Mouse (Mus musculus) gastrocnemius, adult 2 months (tissue): ENCODE measurements at regions not wholly inside any gene's neighbourhood (a gene's known extent, or its start where the extent isn't known, plus 50 kb on each side); places are given as distances from the start of the nearest gene placed in this dataset.
"Not testable (repeated sequence)": the region's sequence is repeated elsewhere in the genome, so short reads cannot be mapped to it uniquely, and the experiment has no call there.

Experiments used
- DNase-seq: peaks from one replicate; pipeline ENCODE4 v3.0.0; 2022
- H3K27ac ChIP-seq: fragments of 200-600 bp; 2 replicates; pipeline ENCODE4 v1.8.1; 2022; ENCODE audit warnings: mild to moderate bottlenecking
- H3K4me3 ChIP-seq: fragments of 200-600 bp; 2 replicates; pipeline ENCODE4 v1.8.1; 2022; ENCODE audit warnings: mild to moderate bottlenecking, moderate library complexity
- CTCF ChIP-seq: fragments of 200-600 bp; IDR thresholded peaks from 2 replicates; pipeline ENCODE4 v1.8.1; 2022; ENCODE audit warnings: antibody characterized with exemption, mild to moderate bottlenecking, moderate library complexity
- intact Hi-C: fragments of 180-260 bp; cut with DNase I; formaldehyde crosslinking; loops from one replicate; pipeline ENCODE4 v1.15.1; 2025

DNA sequence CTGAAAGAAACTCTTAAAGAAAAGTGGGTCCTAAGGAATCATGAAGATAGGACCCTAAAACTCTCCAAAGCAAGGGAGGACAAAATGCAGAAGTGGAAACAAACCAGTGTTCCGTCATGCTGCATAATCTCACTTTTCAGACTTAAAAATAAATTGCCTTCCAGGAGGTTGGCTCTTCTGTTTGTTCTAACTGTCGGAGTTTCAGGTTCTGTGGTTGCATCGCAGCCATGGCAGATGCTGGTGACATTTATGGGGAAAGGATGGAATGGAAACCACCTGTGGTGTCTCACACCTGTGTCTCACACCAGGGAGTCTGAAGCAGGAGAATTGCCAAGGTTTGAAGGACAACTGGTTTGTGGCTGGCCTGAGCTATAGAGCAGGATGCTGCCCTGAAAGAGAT lies 50.9 kb upstream of the Hivep1 start:
- DNase-seq, result no peak
- TF ChIP-seq CTCF, result no peak
- intact Hi-C loops, result no loop called here

GRCm38 (mm10) chr13:41997883-41998282 lies 53.9 kb upstream of the Hivep1 start:
- no peak for TF ChIP-seq CTCF
- peak; percentile 20 for DNase-seq
- Histone ChIP-seq H3K27ac (no peak overlapping the region), H3K4me3 (peak overlapping the region; percentile 43)
- intact Hi-C loops, result no loop called here

More for the DNA sequence above, 50.9 kb upstream of the Hivep1 start:
- Histone ChIP-seq H3K4me3 (no peak overlapping the region), H3K27ac (no peak overlapping the region)

- no peak for DNase-seq
- no peak for TF ChIP-seq CTCF
- intact Hi-C loops, result no loop called here
These were observed 57.7 kb upstream of the Hivep1 start for GRCm38 (mm10) chr13:41994126-41994525.

GRCm38 (mm10) chr13:41975918-41976317 lies 75.9 kb upstream of the Hivep1 start:
- H3K27ac ChIP-seq, result no peak overlapping the region
- intact Hi-C loops, result no loop called here
- no peak for TF ChIP-seq CTCF
- DNase-seq, result no peak
- no peak overlapping the region for H3K4me3 ChIP-seq

More at GRCm38 (mm10) chr13:41994126-41994525, 57.7 kb upstream of the Hivep1 start:
- Histone ChIP-seq H3K4me3 (no peak overlapping the region), H3K27ac (no peak overlapping the region)

GRCm38 (mm10) chr13:41962915-41963314 lies 88.9 kb upstream of the Hivep1 start:
- intact Hi-C loops, result no loop called here
- Histone ChIP-seq H3K4me3 (no peak overlapping the region), H3K27ac (no peak overlapping the region)
- no peak for TF ChIP-seq CTCF
- no peak for DNase-seq

DNA sequence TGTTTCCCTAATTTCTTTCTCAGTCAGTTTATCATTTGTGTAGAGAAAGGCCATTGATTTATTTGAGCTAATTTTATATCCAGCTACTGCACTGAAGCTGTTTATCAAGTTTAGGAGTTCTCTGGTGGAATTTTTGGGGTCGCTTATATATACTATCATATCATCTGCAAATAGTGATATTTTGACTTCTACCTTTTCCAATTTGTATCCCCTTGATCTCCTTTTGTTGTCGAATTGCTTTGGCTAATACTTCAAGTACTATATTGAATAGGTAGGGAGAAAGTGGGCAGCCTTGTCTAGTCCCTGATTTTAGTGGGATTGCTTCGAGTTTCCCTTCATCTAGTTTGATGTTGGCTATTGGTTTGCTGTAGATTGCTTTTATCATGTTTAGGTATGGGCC lies 90.9 kb upstream of the Hivep1 start:
- H3K4me3 ChIP-seq, DNase-seq, H3K27ac ChIP-seq, intact Hi-C loops: not testable (repeated sequence)

- intact Hi-C loops, result no loop called here
- DNase-seq, result peak; percentile 30
- Histone ChIP-seq H3K4me3 (no peak overlapping the region), H3K27ac (no peak overlapping the region)
- TF ChIP-seq CTCF, result no peak
These were observed 93.9 kb upstream of the Hivep1 start for GRCm38 (mm10) chr13:41957932-41958331.

DNA sequence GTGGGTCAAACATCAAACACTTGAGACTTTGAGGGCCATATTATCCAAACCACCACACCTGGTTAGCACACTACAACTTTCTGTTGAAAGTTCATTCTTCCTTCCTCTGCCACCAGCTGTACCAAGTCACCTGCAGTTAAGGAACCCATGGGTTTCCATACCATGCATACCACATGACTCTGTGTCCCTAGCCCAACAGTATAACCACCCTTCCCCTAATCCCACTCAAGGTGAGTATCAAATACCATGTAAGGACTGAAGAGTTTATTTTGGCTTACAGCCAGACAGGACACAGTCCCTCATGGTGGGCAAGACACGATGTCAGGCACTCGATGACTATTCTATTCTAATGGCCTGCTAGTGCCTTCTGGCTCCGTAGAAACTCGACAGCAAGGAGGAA lies 95.9 kb upstream of the Hivep1 start:
- Histone ChIP-seq H3K27ac (no peak overlapping the region), H3K4me3 (no peak overlapping the region)
- DNase-seq, result no peak
- intact Hi-C loops, result no loop called here
- no peak for TF ChIP-seq CTCF

DNA sequence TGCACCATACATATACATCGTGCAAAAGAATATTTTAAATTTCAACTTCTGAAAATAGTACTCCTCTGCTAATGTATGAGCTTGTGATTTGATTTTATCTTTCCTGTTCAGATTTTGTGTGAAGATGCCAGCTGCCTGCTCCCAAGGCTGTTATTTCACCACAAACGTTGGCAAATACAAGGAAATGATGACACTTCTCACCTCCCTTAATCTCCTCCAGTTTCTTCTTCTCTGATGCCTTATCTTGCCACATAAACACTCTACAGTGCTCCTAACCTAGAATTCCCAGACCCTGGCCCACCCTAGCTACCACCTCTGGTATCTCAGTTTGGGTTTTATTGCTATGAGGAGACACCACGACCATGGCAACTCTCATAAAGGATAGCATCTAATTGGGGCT lies 96.6 kb upstream of the Hivep1 start:
- H3K27ac ChIP-seq, result no peak overlapping the region
- no peak overlapping the region for H3K4me3 ChIP-seq
- DNase-seq, result no peak
- TF ChIP-seq CTCF, result no peak
- intact Hi-C loops, result no loop called here

- Histone ChIP-seq H3K27ac (no peak overlapping the region), H3K4me3 (no peak overlapping the region)
- no peak for TF ChIP-seq CTCF
- intact Hi-C loops, result no loop called here
- DNase-seq, result peak; percentile 48
These were observed 99.4 kb upstream of the Hivep1 start for GRCm38 (mm10) chr13:41952453-41952852.

DNA sequence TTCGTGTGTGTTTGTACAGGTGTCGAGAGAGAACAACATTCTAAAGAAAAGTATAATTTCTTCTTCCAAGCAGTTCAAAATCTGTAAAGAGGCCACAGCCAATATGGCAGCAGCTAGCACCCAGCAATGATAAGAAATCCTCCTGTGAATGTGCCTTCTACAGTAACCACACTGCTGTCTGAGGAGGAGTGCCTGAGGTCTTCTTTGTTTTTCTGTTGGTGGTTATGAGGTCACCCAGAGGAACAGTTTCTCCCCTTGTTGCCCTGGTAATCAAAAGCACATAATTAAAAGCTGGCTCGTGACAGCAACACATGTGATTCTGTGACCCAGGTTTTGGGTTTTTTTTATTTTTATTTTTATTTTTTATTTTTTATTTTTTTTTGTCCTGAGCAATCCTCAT lies 100.8 kb upstream of the Adtrp start:
- no peak overlapping the region for H3K4me3 ChIP-seq
- intact Hi-C loops, result no loop called here
- no peak for DNase-seq
- H3K27ac ChIP-seq, result no peak overlapping the region
- TF ChIP-seq CTCF, result no peak

DNA sequence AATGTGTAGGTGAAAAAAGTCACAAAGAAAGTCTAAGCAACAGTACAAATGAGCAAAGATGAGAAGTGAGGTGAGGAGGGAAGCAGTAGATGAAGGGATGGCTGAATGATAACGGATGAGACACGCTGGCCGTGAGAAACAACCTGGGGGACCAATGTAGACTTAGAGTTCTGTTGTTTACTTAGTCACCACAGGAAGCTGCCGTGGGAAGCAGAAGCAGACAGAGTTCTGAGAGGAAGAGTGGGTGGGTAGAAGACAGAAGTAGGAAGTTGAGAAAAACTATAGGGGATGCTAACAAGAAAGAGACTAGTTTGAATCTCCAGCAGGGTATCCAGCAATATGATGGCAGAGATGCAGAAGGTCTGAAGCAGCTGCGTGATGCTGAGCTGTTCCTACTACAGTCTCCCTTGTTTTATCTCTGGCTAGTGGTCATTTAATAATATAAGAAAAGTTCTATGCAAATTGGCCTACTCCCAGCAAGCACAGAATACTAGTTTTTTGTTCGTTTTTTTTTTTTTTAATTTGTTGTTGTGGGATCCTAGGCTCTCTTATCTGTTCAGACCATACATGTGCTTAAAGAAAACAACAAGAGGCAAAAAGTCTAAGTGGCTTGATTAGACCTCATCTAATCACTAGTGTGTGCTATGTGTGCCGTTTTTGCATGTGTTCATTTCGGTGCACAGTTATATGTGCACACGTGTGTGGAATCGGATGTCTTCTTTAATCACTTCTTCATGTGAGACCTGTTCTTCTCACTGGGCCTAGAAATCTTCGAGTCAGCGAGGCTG lies 85.0 kb upstream of the Adtrp start:
- no peak overlapping the region for H3K27ac ChIP-seq
- intact Hi-C loops, result no loop called here
- H3K4me3 ChIP-seq, result no peak overlapping the region
- TF ChIP-seq CTCF, result no peak
- DNase-seq, result no peak

GRCm38 (mm10) chr13:41929768-41930167 lies 82.3 kb upstream of the Adtrp start:
- TF ChIP-seq CTCF, result no peak
- Histone ChIP-seq H3K4me3 (no peak overlapping the region), H3K27ac (no peak overlapping the region)
- intact Hi-C loops, result no loop called here
- DNase-seq, result no peak

DNA sequence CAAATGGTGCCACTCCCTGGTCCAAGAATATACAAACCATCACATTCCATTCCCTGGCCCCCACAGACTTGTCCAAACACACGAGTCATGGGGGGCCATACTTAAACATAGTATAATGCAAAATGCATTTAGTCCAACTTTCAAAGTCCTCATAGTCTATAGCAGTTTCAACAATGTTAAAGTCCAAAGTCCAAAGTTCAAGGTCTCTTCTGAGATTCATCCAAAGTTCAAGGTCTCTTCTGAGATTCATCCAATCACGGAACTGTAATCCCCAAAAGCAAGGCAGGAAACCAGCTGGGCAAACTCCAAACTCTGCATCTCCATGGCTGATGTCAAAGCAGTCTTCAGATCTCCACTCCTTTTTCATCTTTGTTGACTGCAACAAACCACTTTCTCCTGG lies 78.4 kb upstream of the Adtrp start:
- H3K4me3 ChIP-seq, H3K27ac ChIP-seq, intact Hi-C loops, DNase-seq: not testable (repeated sequence)

DNA sequence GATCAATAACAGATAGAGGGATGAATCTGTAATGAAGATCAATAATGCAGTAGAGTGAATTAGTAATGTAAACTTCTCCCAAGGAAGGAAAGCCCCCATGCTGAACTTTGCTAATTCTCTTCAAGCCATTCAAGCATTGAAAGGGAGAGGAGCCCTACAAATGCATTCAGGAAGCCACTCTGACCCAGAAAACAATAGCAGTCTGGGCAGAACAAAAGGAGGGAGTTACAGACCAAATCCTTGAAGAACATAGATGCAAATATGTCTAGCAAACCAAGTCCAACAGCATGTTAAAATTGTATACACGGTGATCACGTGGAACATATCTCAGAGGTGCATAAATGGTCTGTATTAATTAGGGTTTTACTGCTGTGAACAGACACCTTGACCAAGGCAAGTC lies 77.7 kb upstream of the Adtrp start:
- TF ChIP-seq CTCF, result no peak
- no peak for DNase-seq
- no peak overlapping the region for H3K27ac ChIP-seq
- H3K4me3 ChIP-seq, result no peak overlapping the region
- intact Hi-C loops, result no loop called here
